ENCODE assay signal across 7 mouse cellular contexts in genomic region chr5:118171665-118172064, GRCm38 (mm10). TPM values are rescaled to one million over a fixed set of nuclear protein-coding genes. Genes with fewer than 3 reads are reported as not detected.
A peak's percentile ranks its signal among the peaks of the same experiment; 100 is the strongest.
DNase-seq lines count a peak whose midpoint lies in the region; ATAC-seq and TF ChIP-seq lines count a peak whose summit lies in the region.

No protein-coding gene starts in this region.

- H3K4me3 ChIP-seq in lung, postnatal 0 days (ENCODE audit: low read depth, low read length): peak overlapping the region; percentile 46
- H3K4me3 ChIP-seq in forebrain, embryonic 14.5 days (ENCODE audit: low read depth, low read length): peak overlapping the region; percentile 32
- H3K4me3 ChIP-seq in neural tube, embryonic 11.5 days (ENCODE audit: low read depth, low read length): peak overlapping the region; percentile 25

- H3K27me3 ChIP-seq in lung, postnatal 0 days (replicated peaks; ENCODE audit: insufficient read depth, low read length): peaks cover 56% of the 10 kb centered on the region
- H3K27me3 ChIP-seq in forebrain, embryonic 14.5 days (replicated peaks; ENCODE audit: control insufficient read depth, insufficient read depth, low read length): peaks cover 59% of the 10 kb centered on the region
- H3K27me3 ChIP-seq in neural tube, embryonic 11.5 days (ENCODE audit: control insufficient read depth, insufficient read depth, low read length): peaks cover 76% of the 10 kb centered on the region

- intact Hi-C loops in gastrocnemius, postnatal 36 days (cut with DNase I): no loop called here

- ATAC-seq in lung, postnatal 0 days: no peak
- no peak for ATAC-seq in forebrain, embryonic 14.5 days
- ATAC-seq in neural tube, embryonic 11.5 days (ENCODE audit: insufficient read depth, low FRiP score, low TSS enrichment): no peak

- no peak for DNase-seq in lung, postnatal 0 days (ENCODE audit: low spot score)
- no peak for DNase-seq in lung, adult 18-20 months
- no peak for DNase-seq in forebrain, embryonic 14.5 days (ENCODE audit: low spot score)
- DNase-seq in left cerebral cortex, adult 18-20 months (ENCODE audit: low spot score in 2 of 2): peak; percentile 69 to 75
- DNase-seq in neural tube, embryonic 11.5 days (ENCODE audit: low spot score): peak; percentile 20
- DNase-seq in gastrocnemius, postnatal 36 days: no peak
- DNase-seq in cerebellum, adult 11-12 months: no peak

- no peak for TF ChIP-seq CTCF in lung, postnatal 0 days (IDR thresholded peaks at IDR 0.05)

- H3K4me2 ChIP-seq in lung, postnatal 0 days (replicated peaks; ENCODE audit: low read depth, low read length): peak overlapping the region; percentile 65
- peak overlapping the region; percentile 49 for H3K4me2 ChIP-seq in forebrain, embryonic 14.5 days (ENCODE audit: low read length)
- peak overlapping the region; percentile 35 for H3K4me2 ChIP-seq in neural tube, embryonic 11.5 days (ENCODE audit: low read depth)

- no peaks in the 10 kb centered on the region; the same call in 1 of the 2 replicates for H3K9me3 ChIP-seq in lung, postnatal 0 days (ENCODE audit: low read length)
- 0 out of 2 replicates have a peak, but pooled peaks cover 4% of the 10 kb centered on the region for H3K9me3 ChIP-seq in forebrain, embryonic 14.5 days (replicated peaks; ENCODE audit: control insufficient read depth, low read length)
- H3K9me3 ChIP-seq in neural tube, embryonic 11.5 days (ENCODE audit: control insufficient read depth, low read length): peaks cover 3% of the 10 kb centered on the region; the same call in 1 of the 2 replicates

- no peak for TF ChIP-seq EP300 in lung, postnatal 0 days (IDR thresholded peaks at IDR 0.05)

- H3K36me3 ChIP-seq in lung, postnatal 0 days (ENCODE audit: insufficient read depth, low read length): no peaks in the 10 kb centered on the region
- no peaks in the 10 kb centered on the region for H3K36me3 ChIP-seq in forebrain, embryonic 14.5 days (ENCODE audit: control insufficient read depth, insufficient read depth, low read length)
- no peaks in the 10 kb centered on the region for H3K36me3 ChIP-seq in neural tube, embryonic 11.5 days (ENCODE audit: control insufficient read depth, insufficient read depth, low read length)

- no peaks in the 10 kb centered on the region for H3K4me1 ChIP-seq in lung, postnatal 0 days (ENCODE audit: insufficient read depth, low read depth, low read length)
- 0 out of 2 replicates have a peak, but pooled peaks cover 9% of the 10 kb centered on the region for H3K4me1 ChIP-seq in forebrain, embryonic 14.5 days (ENCODE audit: control insufficient read depth, insufficient read depth, low read length)
- peaks cover 14% of the 10 kb centered on the region; the same call in 1 of the 2 replicates for H3K4me1 ChIP-seq in neural tube, embryonic 11.5 days (ENCODE audit: control insufficient read depth, insufficient read depth, low read length)

- under 1% methylated on average over 36 of the region's 36 CpGs for WGBS in lung, postnatal 0 days
- WGBS in forebrain, embryonic 14.5 days: under 1% methylated on average over 33 of the region's 36 CpGs
- under 1% methylated on average over 30 of the region's 36 CpGs for WGBS in neural tube, embryonic 11.5 days

- H3K27ac ChIP-seq in lung, postnatal 0 days (ENCODE audit: low read length): no peak overlapping the region
- H3K27ac ChIP-seq in forebrain, embryonic 14.5 days (ENCODE audit: low read depth, low read length): no peak overlapping the region
- H3K27ac ChIP-seq in neural tube, embryonic 11.5 days (ENCODE audit: low read depth, low read length): no peak overlapping the region

- H3K9ac ChIP-seq in lung, postnatal 0 days (replicated peaks; ENCODE audit: low read depth): no peak overlapping the region
- peak overlapping the region; percentile 37; the same call in 1 of the 2 replicates for H3K9ac ChIP-seq in forebrain, embryonic 14.5 days (ENCODE audit: low read length)
- H3K9ac ChIP-seq in neural tube, embryonic 11.5 days (ENCODE audit: low read length): no peak overlapping the region

RNA-seq across cellular contexts. Expression of gene Hrk, which starts 7.2 kb away (rescaled TPM):
- polyA plus RNA-seq in lung, postnatal 0 days (2015; fragmentation: Nextera tagmentation; extraction: Ambion mirVana): 0.33 and 0.40 TPM in 2 replicates
- polyA plus RNA-seq in forebrain, embryonic 14.5 days (2014; fragmentation: Nextera tagmentation; extraction: Ambion mirVana): 1.1 and 1.7 TPM in 2 replicates
- total RNA-seq in left cerebral cortex, adult 18-20 months (2021): 10 to 100 TPM; 27.4 to 27.9 TPM
- 1.0 and 1.1 TPM in 2 replicates for polyA plus RNA-seq in neural tube, embryonic 11.5 days (2014; fragmentation: Nextera tagmentation; extraction: Ambion mirVana)
- total RNA-seq in gastrocnemius, postnatal 36 days (2021): under 1 TPM; 0.10 to 0.20 TPM

RNA-seq across cellular contexts. Expression of gene Fbxw8, which starts 16.4 kb away (rescaled TPM):
- polyA plus RNA-seq in lung, postnatal 0 days (2015; fragmentation: Nextera tagmentation; extraction: Ambion mirVana): 27.9 and 31.0 TPM in 2 replicates
- 17.1 and 19.5 TPM in 2 replicates for polyA plus RNA-seq in forebrain, embryonic 14.5 days (2014; fragmentation: Nextera tagmentation; extraction: Ambion mirVana)
- 10 to 100 TPM; 31.9 to 32.0 TPM for total RNA-seq in left cerebral cortex, adult 18-20 months (2021)
- polyA plus RNA-seq in neural tube, embryonic 11.5 days (2014; fragmentation: Nextera tagmentation; extraction: Ambion mirVana): 26.9 and 28.4 TPM in 2 replicates
- 10 to 100 TPM; 17.8 to 19.1 TPM for total RNA-seq in gastrocnemius, postnatal 36 days (2021)

Comparison
In these comparisons a context has a peak if more than half of its experiments do, and no peak if none do; other contexts are left out.
1. DNase-seq: peak in left cerebral cortex, adult 18-20 months (2 of 2) and neural tube, embryonic 11.5 days (single experiment); none in lung, postnatal 0 days (single experiment), lung, adult 18-20 months (0 of 2), forebrain, embryonic 14.5 days (single experiment), gastrocnemius, postnatal 36 days (0 of 2) and cerebellum, adult 11-12 months (single experiment).
2. Peak in every context shown above with its lines, with median percentiles within 50 percentile points of each other: H3K4me2 ChIP-seq and H3K4me3 ChIP-seq.